Mouse (Mus musculus) layer of hippocampus, adult 8-10 months (tissue): ENCODE data around the gene Dhdh. TPM values are rescaled to one million over a fixed set of nuclear protein-coding genes. Genes with fewer than 3 reads are reported as not detected.
A peak's percentile ranks its signal among the peaks of the same experiment; 100 is the strongest.
"Not testable (repeated sequence)": the region's sequence is repeated elsewhere in the genome, so short reads cannot be mapped to it uniquely, and the experiment has no call there.

ENCODE experiments used
- DNase-seq, 2 experiments: peaks; one replicate each; pipeline ENCODE4 v3.0.0; 2022; ENCODE audit warnings: low spot score in 2 of 2
- total RNA-seq, 4 experiments: library from RNA; stranded (reverse); gene quantifications; 2 replicates each; pipeline ENCODE4 v1.2.4; 2022

Dhdh gene
- total RNA-seq, result 1 to 10 TPM; 5.6 to 6.3 (median 6.2) TPM

DNA sequence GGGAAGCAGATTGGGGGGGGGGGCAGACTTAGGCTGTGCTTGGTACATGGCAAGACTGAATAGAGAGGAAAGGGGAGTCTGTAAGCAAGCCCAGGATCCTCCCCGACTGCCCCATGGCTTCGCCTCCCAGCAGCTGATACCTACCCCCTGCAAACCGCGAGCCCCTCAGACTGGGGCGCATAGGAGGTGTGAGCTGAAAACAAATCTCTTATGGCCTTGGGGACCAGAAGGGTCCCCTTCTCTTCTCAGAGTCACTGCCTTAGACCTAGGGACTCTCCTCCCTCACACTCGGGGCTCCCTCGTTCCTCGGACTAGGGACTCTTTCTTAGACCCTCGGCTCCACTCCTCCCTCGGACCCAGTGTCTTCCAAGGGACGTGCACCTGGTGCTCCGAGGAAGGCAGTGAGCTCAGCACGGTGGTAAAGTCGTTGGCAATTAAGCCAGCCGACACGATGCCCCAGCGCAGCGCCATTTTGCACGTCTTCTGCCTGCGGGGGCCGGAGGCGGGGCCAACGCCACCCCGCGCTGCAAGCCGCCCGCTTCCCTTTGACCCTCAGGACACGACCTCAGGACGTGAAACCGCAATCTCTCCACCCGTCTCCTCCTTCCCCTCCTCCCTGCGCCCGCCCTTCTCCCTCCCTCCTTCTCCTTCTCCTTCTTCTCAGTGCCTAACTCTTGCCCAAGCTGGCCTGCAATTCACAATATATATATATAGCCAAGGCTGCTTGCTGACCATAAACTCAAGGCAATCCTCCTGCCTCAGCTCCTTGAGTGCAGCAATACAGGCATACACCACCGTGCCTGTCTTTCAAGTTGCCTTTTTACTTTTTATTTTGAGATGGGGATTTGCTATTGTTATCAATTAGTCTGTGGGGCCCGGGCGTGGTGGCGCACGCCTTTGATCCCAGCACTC, at the start of gene Dhdh:
Gene Dhdh, minus strand, starts transcription at position 513 of the 912 bp plus-strand sequence.
- DNase-seq, result peak in 1 of 2 experiments; percentile 35

DNA sequence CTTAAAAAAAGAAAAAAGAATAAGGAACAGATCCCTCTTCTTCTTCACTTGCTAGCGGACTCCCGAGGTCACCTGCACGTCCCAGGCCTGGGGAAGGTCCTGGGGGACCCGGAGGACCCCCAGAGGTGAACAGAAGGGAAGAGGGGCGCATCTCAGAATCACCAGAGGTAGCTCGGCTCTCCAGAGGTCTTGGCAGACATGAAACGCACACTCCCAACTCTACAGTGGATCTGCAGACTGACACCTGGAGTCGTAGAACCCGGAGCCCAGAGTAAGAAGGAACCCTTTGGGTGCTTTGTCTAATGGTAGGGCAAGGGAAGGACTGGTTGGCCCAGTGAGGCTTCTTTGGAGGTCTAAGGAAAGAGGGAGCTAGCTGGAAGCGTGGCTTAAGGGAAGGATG, 49.0 kb upstream of the Dhdh start:
- no peak for DNase-seq

DNA sequence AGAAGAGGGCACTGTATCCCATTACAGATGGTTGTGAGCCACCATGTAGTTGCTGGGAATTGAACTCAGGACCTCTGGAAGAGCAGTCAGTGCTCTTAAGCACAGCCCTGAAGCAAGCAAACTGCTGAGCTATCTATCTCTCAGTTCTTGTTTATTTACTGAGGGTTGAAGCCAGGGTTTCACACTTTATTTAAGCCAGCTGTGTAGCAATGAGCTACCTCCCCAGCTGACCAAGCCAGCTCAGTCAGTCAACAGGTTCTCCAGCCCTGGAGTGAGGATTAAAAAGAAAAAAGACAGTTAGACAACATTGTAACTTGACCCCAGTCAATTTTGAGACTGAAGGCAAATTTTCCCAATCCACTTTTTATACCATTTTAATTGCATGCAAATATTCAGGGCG, 47.1 kb upstream of the Dhdh start:
- DNase-seq, result no peak

DNA sequence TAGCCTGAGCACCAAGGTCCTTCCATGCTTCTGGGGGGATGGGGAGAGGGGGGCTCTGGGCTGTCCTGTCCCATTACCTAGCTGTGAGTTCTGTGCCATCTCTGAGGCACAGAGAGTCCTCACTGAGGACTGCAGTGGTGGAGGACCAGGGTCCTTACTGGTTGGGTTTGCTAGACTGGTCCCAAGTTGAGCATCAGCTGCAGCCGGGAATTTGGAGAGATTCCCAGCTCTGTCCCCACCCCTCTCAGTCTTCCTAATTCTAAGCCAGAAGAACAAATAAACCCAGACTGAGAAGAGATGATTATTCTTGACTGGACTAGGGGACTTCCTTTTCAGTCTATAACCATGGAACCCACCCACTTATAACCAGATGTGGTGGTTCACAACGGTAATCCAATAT, 42.0 kb upstream of the Dhdh start:
- DNase-seq, result no peak

DNA sequence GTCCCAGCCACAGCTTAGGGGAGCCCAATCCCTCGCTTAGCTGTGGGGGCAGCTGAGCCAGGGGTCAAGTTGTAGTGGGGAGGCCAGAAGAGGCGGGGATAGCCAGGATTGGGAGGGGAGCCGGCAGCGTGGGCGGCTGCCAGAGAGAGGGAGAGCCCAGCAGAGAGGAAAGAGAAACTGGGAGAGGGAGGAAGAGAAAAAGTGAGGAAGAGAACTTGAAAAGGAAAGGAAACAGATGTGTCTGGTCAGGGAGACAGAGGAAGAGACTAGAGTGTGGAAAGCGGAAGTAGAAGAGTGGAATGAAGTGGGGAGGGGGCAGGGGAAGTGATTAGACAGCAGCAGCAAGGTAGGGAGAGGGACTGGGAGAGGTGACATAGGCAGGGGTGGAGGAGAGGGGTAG, 40.9 kb upstream of the Dhdh start:
- DNase-seq, result no peak

DNA sequence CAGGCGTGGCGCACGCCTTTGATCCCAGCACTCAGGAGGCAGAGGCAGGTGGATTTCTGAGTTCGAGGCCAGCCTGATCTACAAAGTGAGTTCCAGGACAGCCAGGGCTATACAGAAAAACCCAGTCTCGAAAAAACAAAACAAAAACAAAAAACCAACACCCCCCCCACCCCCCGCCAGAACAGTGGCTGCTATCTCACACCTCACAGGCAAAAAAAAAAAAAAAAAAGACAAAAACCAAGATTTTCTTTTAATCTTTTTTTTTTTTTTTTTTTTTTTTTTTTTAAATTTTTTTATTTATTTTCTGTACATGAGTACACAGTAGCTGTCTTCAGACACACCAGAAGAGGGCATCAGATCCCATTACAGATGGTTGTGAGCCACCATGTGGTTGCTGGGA, 38.6 kb upstream of the Dhdh start:
- not testable (repeated sequence) for DNase-seq

DNA sequence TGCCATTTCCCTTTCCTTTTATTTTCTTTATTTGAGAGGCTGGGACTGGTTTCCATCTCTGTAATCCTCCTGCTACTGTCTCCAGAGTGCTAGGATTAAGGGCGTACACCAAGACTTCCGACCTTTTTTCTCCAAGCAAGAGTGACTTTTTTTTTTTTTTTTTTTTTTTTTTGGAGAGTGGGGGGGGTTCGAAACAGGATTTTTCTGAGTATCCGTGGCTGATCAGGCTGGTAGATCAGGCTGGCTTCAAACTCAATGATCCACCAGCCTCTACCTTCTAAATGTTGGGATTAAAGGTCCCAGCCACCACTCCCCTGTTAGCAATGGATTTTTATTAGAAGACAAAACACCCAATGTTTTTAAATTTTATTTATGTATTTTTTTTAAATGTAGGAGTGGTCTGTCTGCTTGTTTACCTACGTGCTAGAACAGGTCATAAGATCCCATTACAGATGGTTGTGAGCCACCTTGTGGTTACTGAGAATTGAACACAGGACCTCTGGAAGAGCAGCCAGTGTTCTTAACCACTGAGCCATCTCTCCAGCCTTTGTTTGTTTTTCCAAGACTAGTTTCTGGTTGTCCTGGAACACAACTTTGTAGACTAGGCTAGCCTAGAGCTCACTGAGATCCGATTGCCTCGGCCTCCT, 38.0 kb upstream of the Dhdh start:
- no peak for DNase-seq

DNA sequence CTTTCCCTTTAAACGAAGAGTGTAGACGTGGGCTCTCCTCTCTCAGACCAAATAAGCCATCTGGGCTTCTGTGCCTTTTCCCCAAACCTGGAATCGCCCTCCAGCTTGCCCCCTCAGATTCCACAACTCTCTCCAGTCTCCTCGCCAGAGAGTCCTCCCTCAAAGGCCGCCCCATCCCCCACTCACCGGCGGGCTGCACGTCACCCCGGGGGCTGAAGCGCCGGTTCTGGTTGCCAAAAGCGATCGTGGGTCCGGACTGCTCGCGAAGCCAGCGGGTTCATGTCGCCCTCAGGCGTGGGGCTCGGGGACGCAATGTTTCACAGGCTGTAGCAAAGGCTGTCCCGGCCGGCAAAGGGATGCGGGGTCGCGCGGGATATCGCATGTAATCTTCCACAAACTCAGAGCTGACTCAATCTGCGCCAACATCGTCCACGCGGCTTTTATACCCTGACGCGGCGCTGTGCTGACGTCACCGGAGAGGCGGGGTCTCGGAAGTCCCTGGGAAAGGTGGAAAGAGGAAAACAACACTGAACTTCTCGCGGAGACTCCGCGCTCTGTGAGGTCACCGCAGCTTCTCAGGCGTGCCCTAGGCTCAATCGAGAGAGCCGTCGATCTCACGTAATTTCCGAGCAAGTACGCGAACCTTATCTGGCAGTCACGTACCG, 37.3 kb upstream of the Dhdh start, which contains the start of the genes Ppp1r15a and Plekha4:
Gene Ppp1r15a, minus strand, starts transcription at position 460 of the 665 bp plus-strand sequence.
Gene Plekha4, plus strand, starts transcription at position 522 of the 665 bp plus-strand sequence.
- DNase-seq, result peak; percentile 90 to 95

DNA sequence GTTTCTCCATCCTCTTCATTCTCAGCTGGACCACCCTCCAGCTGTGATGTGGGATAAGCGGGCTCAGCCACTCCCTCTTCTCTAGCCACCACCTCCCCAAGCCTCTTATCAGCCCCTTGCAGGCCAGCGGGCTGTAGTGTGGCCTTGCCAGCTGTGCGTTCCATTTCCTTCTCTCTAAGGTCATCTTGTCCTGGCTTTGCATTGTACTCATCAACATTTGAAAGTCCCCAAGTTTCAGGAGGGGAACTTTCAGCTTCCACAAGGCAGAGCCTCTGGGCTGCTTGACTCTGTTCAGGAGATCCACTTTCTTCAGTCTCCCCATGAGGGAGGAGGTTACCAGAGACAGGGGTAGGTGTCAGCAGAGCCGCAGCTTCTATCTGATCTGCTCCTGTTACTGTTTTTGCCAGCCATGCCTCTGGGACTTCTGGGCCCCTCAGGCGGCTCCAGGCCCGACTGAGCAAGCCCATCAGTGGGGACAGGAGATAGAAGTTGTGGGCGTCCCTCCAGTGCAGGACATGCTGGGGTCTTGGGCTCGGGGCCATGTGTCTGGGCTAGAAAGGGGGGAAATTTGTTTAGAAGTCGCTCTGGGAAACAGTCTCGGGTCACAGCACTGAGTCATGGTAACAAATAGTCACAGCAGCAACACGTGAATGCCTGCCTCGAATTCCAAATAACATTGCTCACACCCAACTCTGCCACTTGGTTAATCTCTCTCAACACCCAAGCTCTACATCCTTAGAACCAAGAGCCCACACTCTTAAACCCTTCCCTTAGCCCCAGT, 36.4 kb upstream of the Dhdh start:
- DNase-seq, result no peak

DNA sequence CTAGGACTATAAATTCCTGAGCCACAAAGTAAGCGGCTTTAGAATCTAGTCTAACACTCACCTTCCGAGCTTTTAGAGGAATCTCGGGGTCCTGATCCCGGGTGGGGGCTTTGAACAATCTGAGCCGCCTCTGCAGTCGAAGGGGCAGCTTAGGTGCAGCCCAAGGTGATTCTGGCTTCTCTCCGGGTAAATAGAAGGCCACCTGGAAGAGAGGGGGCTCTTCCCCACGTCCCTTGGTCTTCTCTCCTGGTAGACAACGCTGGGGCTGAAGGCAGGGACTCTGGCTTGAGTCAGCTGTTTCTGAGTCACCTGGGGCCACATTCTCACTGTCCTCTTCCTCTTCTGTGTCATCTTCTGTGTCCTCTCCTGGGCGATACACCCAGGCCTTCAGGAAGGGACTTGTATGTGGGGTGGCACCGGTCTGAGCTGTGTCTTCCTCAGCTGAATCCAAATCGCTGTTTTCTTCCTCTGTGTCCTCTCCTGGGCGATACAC, 35.1 kb upstream of the Dhdh start:
- DNase-seq, result no peak

DNA sequence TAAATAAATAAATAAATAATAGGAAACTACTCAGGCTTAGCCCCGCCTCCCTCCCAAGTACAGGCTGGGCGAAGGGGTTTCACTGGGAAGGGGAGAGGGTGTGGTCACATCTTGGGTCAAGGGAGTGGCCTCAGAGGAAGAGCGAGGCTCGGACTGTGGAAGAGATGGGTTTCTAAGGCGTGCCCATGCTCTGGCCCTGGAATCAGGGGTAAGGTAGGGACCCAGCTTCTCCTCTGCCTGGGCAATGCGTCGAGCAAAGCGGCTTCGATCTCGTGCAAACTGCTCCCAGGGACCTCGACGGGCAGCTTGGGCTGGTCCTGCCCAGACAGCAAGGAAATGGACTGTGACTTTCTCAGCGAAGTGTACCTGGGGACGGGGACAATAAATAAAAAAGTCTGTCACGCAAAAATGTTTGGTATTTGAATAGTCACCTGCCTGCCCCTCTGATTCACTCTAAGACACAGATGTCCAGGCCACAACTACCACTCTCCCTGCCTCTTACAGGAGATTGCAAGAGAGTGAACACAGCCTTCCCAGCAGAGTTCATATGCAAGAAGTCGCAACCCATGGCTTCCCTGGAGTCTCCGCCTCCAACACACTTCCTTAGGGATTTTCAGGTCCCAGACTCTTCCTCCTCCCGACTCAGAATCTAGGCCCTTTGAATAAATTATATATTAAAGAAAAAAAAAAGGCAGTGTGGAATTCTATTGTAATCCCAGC, 34.5 kb upstream of the Dhdh start:
- DNase-seq, result no peak

DNA sequence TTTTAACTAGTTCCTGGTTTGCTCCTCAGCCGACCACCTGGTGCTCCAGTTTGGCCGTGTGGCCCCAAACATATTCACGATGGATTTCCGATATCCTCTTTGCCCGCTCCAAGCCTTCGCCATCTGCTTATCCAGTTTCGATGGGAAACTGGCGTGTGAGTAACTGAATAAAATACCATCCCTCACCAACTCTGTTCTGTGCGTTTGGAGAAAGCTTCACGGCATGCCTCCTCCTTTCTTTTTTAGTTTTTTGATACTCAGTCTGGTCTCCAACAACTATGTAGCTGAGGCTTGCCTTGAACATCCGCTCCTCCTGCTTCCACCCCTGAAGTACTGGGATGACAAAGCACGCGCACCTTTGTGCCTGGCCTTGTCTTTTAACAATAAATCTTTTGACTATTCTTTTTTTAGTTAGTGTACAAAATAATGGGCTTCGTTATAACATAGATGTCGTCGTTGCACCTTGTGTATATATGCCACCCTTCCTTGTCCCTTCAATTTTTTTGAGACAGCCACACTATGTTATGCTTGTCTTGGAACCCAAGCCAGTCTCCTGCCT, 33.7 kb upstream of the Dhdh start:
- DNase-seq, result no peak

DNA sequence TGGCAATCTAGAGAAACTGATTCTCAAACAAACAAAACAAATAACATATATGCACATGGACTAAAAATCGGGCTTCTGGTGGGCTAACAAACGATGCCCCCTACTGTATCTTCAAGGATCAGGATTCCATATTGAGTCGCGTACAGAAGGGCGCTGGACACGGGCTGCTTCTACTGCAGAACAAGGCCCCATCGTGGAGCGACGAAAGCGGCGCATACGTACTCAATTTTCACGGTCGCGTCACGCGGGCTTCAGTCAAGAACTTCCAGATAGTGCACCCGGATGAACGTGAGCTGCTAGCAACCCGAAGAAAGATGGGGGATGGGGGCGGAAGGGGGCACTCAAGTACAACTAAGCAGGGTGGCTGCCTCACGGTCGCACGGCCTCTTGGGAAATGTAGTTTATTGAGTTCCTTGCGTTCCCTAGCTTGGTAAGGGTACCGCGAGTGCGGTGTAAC, 33.2 kb upstream of the Dhdh start:
- peak; percentile 88 to 89 for DNase-seq

DNA sequence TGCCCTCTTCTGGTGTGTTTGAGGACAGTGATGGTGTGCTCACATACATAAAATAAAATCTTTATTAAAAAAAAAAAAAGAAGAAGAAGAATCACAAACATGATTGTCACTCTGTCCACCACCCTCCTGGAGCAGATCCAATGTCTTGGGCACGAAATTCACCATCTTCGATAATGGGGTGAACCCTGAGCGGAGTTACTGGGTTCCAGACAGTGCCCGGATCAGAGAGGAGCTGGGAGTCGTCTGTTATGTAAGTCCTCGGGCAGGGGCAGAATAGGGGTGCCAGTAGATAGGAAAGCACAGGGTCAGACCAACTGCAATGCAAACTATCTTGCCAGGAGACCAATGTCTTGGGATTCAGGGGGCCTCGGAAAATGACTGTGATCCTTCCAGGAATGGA, 32.0 kb upstream of the Dhdh start:
- DNase-seq, result no peak

DNA sequence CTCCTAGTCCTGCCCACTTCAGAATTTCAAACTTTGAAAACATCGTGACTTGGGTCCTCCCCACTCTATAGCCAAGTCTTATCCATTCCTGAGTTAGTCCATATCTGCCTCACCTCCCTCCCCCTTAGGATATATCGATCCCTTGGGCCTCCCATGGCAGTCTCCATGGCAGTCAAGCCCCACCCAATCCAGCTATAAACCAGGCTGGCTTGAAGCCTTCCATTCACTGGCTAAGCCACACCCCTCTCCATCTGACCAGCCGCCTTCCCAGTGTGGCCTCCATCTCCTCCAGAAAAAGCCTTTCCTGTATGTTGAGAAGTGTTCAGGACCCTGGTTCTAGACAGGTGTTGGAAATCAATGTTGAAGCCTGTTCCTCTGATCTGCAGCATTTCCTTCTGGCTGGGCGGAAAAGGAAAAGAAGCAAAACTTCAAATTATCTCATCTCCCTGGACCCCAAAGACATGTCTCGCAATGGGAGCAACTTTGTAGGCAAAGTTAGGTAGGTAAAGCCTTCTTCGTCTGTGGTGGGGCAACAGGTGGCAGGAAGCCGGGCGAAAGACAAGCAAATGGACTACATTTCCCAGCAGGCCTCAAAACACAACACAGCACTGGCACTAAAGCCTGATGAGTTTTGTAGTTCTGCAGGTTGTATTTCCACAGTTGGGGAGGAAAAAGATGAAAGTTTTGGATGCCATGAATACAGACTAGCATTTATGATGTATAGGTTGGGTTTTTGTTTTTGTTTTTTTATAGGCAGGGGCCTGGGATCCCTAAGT, 30.9 kb upstream of the Dhdh start:
- no peak for DNase-seq

DNA sequence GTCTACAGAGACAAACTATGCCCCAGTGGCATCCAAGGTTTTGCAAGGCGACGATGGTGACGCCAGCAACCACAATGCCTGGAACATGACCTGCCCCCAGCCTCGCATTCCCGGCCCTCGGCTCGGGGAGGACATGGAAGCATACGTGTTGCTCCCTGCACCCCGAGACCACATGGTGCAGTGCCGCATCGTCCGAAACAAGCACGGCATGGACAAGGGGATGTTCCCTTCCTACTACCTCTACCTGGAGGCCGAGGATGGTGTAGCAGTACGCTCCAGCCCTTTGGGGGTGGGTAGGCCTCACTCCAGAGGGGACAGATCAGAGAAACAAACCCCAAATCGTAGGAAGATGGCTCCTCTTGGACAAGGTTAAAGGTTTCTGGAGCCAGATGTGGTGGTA, 30.0 kb upstream of the Dhdh start:
- no peak for DNase-seq

DNA sequence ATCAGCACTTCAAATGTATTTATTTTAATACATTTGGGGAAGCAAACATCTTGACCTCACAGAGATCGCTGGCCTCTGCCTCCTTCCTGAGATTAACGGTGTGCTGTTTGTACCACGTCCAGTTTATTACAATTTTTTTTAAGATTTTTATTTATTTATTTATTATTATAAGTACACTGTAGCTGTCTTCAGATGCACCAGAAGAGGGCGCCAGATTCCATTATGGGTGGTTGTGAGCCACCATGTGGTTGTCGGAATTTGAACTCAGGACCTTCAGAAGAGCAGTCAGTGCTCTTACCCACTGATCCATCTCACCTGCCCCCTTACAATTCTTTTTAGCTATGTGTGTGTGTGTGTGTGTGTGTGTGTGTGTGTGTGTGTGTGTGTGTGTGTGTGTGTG, 28.2 kb upstream of the Dhdh start:
- not testable (repeated sequence) for DNase-seq

DNA sequence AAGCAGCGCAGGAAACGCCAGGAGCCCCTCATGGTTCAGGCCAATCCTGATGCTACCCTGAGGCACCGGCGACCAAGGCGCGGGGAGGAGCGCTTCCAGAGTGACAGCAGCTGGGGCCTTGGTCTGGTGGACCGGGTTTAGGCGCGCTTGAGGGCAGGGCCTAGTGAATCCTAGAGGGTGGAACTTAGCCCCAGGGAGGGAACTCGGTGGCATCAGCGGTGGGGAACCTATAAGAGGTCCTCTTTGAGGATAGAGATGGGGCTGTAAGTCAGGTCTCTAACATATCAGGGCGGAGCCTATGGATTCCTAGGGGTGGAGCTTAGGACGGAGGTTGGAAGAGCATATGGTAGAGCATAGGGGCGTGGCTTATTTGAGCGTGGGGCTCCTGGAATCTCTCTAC, 26.8 kb upstream of the Dhdh start:
- DNase-seq, result no peak

DNA sequence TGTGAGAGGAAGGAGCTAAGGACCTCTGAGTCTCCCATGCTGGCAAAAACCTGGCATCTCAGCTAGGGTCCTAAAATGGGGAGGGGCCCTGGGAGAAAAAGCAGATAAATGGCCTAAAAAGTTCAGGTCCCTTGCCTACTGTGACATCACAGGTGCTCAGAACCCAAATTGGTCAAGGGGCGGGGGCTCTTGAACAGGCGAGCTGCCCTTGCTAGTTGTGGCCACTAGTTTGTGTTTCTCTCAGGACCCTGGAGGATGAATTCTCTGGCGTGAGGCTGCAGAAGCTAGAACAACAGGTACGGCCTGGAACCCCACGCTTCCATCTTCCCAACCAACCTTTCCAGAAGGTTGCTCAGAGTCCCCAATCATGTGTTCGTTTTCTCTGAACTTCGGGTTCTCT, 25.8 kb upstream of the Dhdh start:
- DNase-seq, result no peak
